Mouse (Mus musculus) testis, adult 2 months (tissue): ENCODE measurements around the gene Col15a1.

ENCODE experiments used
- CTCF ChIP-seq: fragments of 200-500 bp; IDR thresholded peaks from 2 replicates; pipeline ENCODE4 v1.5.1; 2012; ENCODE audit warnings: low read depth, mild to moderate bottlenecking, inconsistent platforms, low read length, moderate library complexity; ENCODE audit not compliant: control insufficient read depth, insufficient read depth, insufficient replicate concordance
- POLR2A ChIP-seq: fragments of 200-500 bp; IDR thresholded peaks from 2 replicates; pipeline ENCODE4 v1.6.1; 2012; ENCODE audit warnings: low read depth, mild to moderate bottlenecking, inconsistent platforms, low read length, moderate library complexity; ENCODE audit not compliant: control insufficient read depth

DNA sequence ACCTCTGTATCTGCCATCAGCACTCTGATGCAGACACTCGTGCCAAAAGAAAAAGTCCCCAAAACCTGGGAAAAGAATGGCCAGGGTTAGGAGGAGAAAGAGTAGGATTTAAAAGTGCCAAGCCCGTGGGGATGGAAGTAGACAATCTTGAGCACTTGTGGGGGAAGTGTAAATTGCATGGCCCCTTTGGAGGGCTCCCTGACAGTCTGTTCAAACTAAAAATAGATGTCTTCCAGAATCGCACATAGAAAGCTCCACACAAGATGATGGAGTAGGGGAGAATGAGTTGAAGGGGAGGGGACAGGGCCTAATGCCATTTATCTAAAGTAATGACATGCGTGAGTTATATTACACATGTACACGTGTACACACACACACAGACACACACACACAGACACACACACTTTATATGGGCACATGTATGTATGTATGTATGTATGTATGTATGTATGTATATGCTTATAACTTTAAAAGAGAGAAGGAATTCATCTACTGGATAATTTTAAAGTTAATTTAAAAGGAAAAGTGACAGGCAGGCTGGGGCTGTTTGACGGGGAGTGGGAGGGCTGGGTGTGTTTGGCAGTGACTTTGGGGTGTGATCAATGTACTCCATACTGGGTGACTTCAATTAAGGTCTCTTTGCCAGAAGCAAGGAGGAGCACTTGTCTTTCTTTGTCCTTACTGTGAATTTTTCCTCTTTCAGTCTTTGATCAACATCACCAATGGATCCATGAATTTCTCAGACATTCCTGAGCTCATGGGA, 74.1 kb downstream of the Col15a1 start:
- TF ChIP-seq CTCF (no peak), POLR2A (no peak)
